ENCODE assay signal across 10 mouse cellular contexts in the genomic region with DNA sequence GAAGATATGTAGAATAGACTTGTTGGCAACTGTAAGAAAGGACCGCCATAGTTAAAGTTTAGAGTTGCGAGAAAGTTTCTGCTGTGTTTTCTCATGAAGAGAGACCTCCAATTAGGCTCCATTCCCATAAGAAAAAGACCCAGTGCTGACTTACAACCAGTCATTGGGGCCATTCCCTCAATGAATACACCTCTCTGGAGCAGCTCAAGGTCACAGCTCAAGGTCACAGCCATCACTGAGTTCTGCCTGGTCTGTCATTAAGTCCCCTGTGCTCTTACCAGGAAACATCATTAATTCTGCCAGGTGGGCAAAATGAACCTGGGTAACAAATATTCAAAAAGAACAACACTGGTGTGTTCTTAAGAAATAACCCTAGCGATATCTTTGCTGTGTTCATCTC.
DNase-seq lines count a peak whose midpoint lies in the region; ATAC-seq and TF ChIP-seq lines count a peak whose summit lies in the region.
"Had no signal": no experiment of that assay in that cellular context is flagged by ENCODE, and none has a peak within 500 bp of the region (broad histone marks: within the 10 kb centered on the region; RNA-seq: fewer than 3 reads in every experiment).

No protein-coding gene starts in this region.

- no peak for TF ChIP-seq CTCF in Patski (IDR thresholded peaks at IDR 0.05)

- no peaks in the 10 kb centered on the region; the same call in 1 of the 2 replicates for H3K9me3 ChIP-seq in kidney, embryonic 15.5 days (replicated peaks)
- H3K9me3 ChIP-seq in limb, embryonic 13.5 days, result 0 out of 2 replicates have a peak, but pooled peaks cover 5% of the 10 kb centered on the region

- no peak overlapping the region for H3K9ac ChIP-seq in kidney, embryonic 15.5 days
- no peak overlapping the region for H3K9ac ChIP-seq in limb, embryonic 13.5 days

- H3K4me1 ChIP-seq in kidney, embryonic 15.5 days, result peaks cover 37% of the 10 kb centered on the region
- H3K4me1 ChIP-seq in limb, embryonic 13.5 days, result peaks cover 31% of the 10 kb centered on the region

- H3K4me2 ChIP-seq in kidney, embryonic 15.5 days, result peak overlapping the region; percentile 40
- H3K4me2 ChIP-seq in limb, embryonic 13.5 days (replicated peaks), result peak overlapping the region; percentile 28; the same call in 1 of the 2 replicates

- no peak overlapping the region for H3K4me3 ChIP-seq in kidney, embryonic 15.5 days (replicated peaks)
- H3K4me3 ChIP-seq in limb, embryonic 13.5 days, result no peak overlapping the region
- H3K4me3 ChIP-seq: erythroblast, embryonic 14.5 days had no signal

- 64% methylated on average over 3 of the region's 3 CpGs for WGBS in kidney, embryonic 15.5 days
- WGBS in limb, embryonic 13.5 days, result 67% methylated on average over 3 of the region's 3 CpGs

- in situ Hi-C loops in Patski (cut with MboI; ENCODE audit: low pct_unique_long_range_greater_than_20kb), result no loop called here

- no peak for ATAC-seq in kidney, embryonic 15.5 days (replicated peaks; ENCODE audit: low FRiP score)
- ATAC-seq in Patski, result peak; percentile 4
- ATAC-seq in limb, embryonic 13.5 days (ENCODE audit: low FRiP score, low read depth), result no peak

- CTCF ChIA-PET in Patski (lab: Charles Lee), result no interaction called here

- POLR2A ChIA-PET in Patski (lab: Charles Lee), result interaction anchor here (1.1 kb wide), 1 partner anchor 8 kb away, joined by 3 read pairs; no protein-coding TSS in a partner anchor

- H3K27ac ChIP-seq in kidney, embryonic 15.5 days, result peak overlapping the region; percentile 83
- no peak overlapping the region for H3K27ac ChIP-seq in limb, embryonic 13.5 days

- intact Hi-C loops in heart, postnatal 10 days (cut with DNase I), result loop anchor here (5.0 kb wide), 1 partner anchor 41 kb away; no protein-coding TSS in a partner anchor
- intact Hi-C loops in left cerebral cortex, postnatal 14 days (cut with DNase I), result no loop called here

- no peaks in the 10 kb centered on the region for H3K36me3 ChIP-seq in kidney, embryonic 15.5 days
- H3K36me3 ChIP-seq in limb, embryonic 13.5 days, result no peaks in the 10 kb centered on the region

- H3K27me3 ChIP-seq in kidney, embryonic 15.5 days, result no peaks in the 10 kb centered on the region
- H3K27me3 ChIP-seq in Patski, result no peaks in the 10 kb centered on the region
- no peaks in the 10 kb centered on the region for H3K27me3 ChIP-seq in limb, embryonic 13.5 days

- peak; percentile 74 for DNase-seq in heart, adult 11 months
- no peak for DNase-seq in heart, postnatal 10 days
- DNase-seq in kidney, postnatal 14 days, result no peak
- no peak for DNase-seq in Patski (ENCODE audit: low read depth, low spot score)
- DNase-seq in left cerebral cortex, postnatal 14 days (ENCODE audit: low spot score in 2 of 2), result no peak
- no peak for DNase-seq in gastrocnemius, adult 18-20 months (ENCODE audit: low spot score)
- DNase-seq: cerebellum, postnatal 10 days had no signal
